Mouse (Mus musculus) ES-E14 (cell line): ENCODE measurements around the gene Gabrd. TPM values are rescaled to one million over a fixed set of nuclear protein-coding genes. Genes with fewer than 3 reads are reported as not detected.
A peak's percentile ranks its signal among the peaks of the same experiment; 100 is the strongest.

Experiments used
- DNase-seq: peaks from one replicate; pipeline ENCODE4 v3.0.0-alpha.2; 2013; ENCODE audit warnings: low read depth, low spot score
- H3K27ac ChIP-seq: 2 replicates; pipeline ENCODE4 v1.5.1; 2012; ENCODE audit warnings: low read depth, mild to moderate bottlenecking, low read length, moderate library complexity, mixed read lengths; ENCODE audit not compliant: poor library complexity, insufficient read depth, severe bottlenecking
- H3K36me3 ChIP-seq: 2 replicates; pipeline ENCODE4 v1.6.1; 2012; ENCODE audit warnings: mild to moderate bottlenecking, low read length, moderate library complexity, mixed read lengths; ENCODE audit not compliant: control insufficient read depth, poor library complexity, insufficient read depth, severe bottlenecking
- H3K4me1 ChIP-seq, 2 experiments: fragments of 150-350 bp in 1 of 2; sonication (generic) in 1 of 2; 2 replicates each; pipeline ENCODE4 v1.6.1; 2012; ENCODE audit warnings: low read length in 2 of 2, mild to moderate bottlenecking in 1 of 2, mixed read lengths in 1 of 2; ENCODE audit not compliant: control insufficient read depth in 2 of 2, insufficient read depth in 2 of 2, poor library complexity in 1 of 2
- H3K4me3 ChIP-seq, 2 experiments: fragments of 150-350 bp in 1 of 2; sonication (generic) in 1 of 2; 2 replicates each; pipeline ENCODE4 v1.5.1; 2012; ENCODE audit warnings: low read length in 2 of 2, low read depth in 1 of 2, mild to moderate bottlenecking in 1 of 2, mixed read lengths in 1 of 2; ENCODE audit not compliant: insufficient read depth in 1 of 2, poor library complexity in 1 of 2, severe bottlenecking in 1 of 2
- H3K9ac ChIP-seq: 2 replicates; pipeline ENCODE4 v1.6.1; 2012; ENCODE audit warnings: low read depth, mild to moderate bottlenecking, low read length, mixed read lengths; ENCODE audit not compliant: poor library complexity, insufficient read depth, severe bottlenecking
- H3K9me3 ChIP-seq: fragments of 150-350 bp; sonication (generic); 2 replicates; pipeline ENCODE4 v1.6.1; 2012; ENCODE audit warnings: low read depth, mild to moderate bottlenecking, low read length; ENCODE audit not compliant: control insufficient read depth, insufficient read depth
- CHD2 ChIP-seq: IDR thresholded peaks from 2 replicates; pipeline ENCODE4 v1.6.1; 2014; ENCODE audit warnings: mild to moderate bottlenecking, low read depth, low read length, inconsistent platforms
- HCFC1 ChIP-seq: IDR thresholded peaks from 2 replicates; pipeline ENCODE4 v1.6.1; 2012; ENCODE audit warnings: low read length, inconsistent platforms, borderline replicate concordance; ENCODE audit not compliant: insufficient read depth
- MAFK ChIP-seq: IDR thresholded peaks from 2 replicates; pipeline ENCODE4 v1.6.1; 2014; ENCODE audit warnings: mild to moderate bottlenecking, low read depth, low read length, inconsistent platforms; ENCODE audit not compliant: insufficient read depth
- ZC3H11A ChIP-seq: IDR thresholded peaks from 2 replicates; pipeline ENCODE4 v1.6.1; 2012; ENCODE audit warnings: low read depth, mild to moderate bottlenecking, inconsistent platforms, low read length, borderline replicate concordance
- ZNF384 ChIP-seq: IDR thresholded peaks from 2 replicates; pipeline ENCODE4 v1.6.1; 2012; ENCODE audit warnings: low read depth, low read length, inconsistent platforms
- in situ Hi-C, 2 experiments: fragments of 600-800 bp; cut with MboI; formaldehyde crosslinking; loops; one replicate each; pipeline ENCODE4 v1.15.1; 2025; ENCODE audit warnings: low sequenced_read_pairs in 2 of 2, inconsistent platforms in 1 of 2; ENCODE audit not compliant: unreplicated experiment in 2 of 2
- total RNA-seq: library from RNA; depleted of rRNA; stranded (reverse); fragments of 300-350 nt; gene quantifications from 2 replicates; pipeline ENCODE4 v1.2.3, GENCODE M21; 2012

Gene Gabrd
- total RNA-seq, 1 experiment = not detected

- H3K9me3 ChIP-seq = no peaks in the 10 kb centered on the region
- in situ Hi-C loops = no loop called here
- H3K36me3 ChIP-seq = no peaks in the 10 kb centered on the region; the same call in 1 of the 2 replicates
- no peak overlapping the region for H3K4me3 ChIP-seq
- H3K27ac ChIP-seq = no peak overlapping the region
- no peak for DNase-seq
- H3K4me1 ChIP-seq = peaks cover 0 to 3% of the 10 kb centered on the region in 2 experiments; a peak in 1 of 4 replicates
- TF ChIP-seq ZC3H11A (no peak), MAFK (no peak), HCFC1 (no peak), ZNF384 (no peak), CHD2 (no peak)
- H3K9ac ChIP-seq = no peak overlapping the region
These were observed 30.2 kb downstream of the Gabrd start for GRCm38 (mm10) chr4:155367739-155368138.

DNA sequence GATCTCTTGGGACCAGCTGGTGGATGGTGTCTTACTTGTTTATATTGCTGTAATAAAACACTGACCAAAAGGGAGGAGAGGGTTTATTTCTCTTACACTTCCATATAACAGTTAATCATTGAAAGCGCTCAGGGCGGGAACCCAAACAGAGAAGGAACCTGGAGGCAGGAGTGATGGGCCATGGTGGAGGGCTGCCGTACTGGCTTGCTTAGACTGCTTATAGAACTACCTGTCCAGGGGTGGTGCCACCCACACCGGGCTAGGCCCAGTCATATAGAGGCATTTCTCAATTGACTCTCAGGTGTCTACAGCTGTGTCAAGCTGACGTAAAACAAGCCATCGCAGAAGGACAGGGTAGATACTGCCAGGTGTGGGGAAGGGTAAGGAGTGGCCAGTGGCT is 31.1 kb downstream of the Gabrd start:
- Histone ChIP-seq H3K4me3 (no peak overlapping the region), H3K36me3 (no peaks in the 10 kb centered on the region; the same call in 1 of the 2 replicates), H3K9me3 (no peaks in the 10 kb centered on the region), H3K4me1 (peaks cover 0 to 3% of the 10 kb centered on the region in 2 experiments; a peak in 1 of 4 replicates), H3K27ac (no peak overlapping the region), H3K9ac (no peak overlapping the region)
- in situ Hi-C loops = no loop called here
- TF ChIP-seq ZC3H11A (no peak), CHD2 (no peak), MAFK (no peak), HCFC1 (no peak), ZNF384 (no peak)
- DNase-seq = no peak

DNA sequence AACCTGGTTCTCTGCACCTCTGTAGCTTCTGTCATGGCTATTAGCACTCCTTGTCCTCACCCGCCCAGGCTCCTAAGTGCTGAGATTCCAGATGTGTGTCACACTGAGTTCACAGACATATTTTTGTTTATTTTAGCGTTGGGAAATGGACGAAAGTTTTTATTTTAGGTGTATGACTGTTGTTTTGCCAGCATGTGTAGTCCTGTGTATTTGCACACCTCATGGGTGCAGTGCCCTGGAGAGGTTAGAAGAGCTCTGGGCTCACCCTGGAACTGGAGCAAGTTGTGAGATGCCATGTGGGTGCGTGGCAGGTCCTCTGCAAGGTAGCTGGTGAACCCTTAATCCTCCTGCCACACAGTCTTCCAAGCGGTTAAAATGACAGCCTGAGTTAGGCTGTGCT is 35.5 kb downstream of the Gabrd start:
- TF ChIP-seq ZC3H11A (no peak), ZNF384 (no peak), HCFC1 (no peak), CHD2 (no peak), MAFK (no peak)
- peak overlapping the region in 1 of 2 experiments; percentile 93; a peak in 1 of 4 replicates for H3K4me3 ChIP-seq
- no peaks in the 10 kb centered on the region for H3K9me3 ChIP-seq
- DNase-seq = no peak
- peaks cover 0 to 18% of the 10 kb centered on the region in 2 experiments; a peak in 2 of 4 replicates for H3K4me1 ChIP-seq
- in situ Hi-C loops = no loop called here
- H3K27ac ChIP-seq = no peak overlapping the region
- no peak overlapping the region for H3K9ac ChIP-seq
- H3K36me3 ChIP-seq = no peaks in the 10 kb centered on the region; the same call in 1 of the 2 replicates

- H3K36me3 ChIP-seq = peaks cover 4% of the 10 kb centered on the region; the same call in 1 of the 2 replicates
- TF ChIP-seq ZNF384 = no peak
- TF ChIP-seq ZC3H11A = no peak
- TF ChIP-seq MAFK = no peak
- TF ChIP-seq CHD2 = peak; percentile 88
- peak within 1 kb of the TSS; percentile 1; the same call in 1 of the 2 replicates for H3K27ac ChIP-seq
- in situ Hi-C loops = no loop called here
- DNase-seq = peak; percentile 91
- peak within 1 kb of the TSS; percentile 84 to 93 for H3K4me3 ChIP-seq
- peak within 1 kb of the TSS; percentile 77 for H3K9ac ChIP-seq
- H3K4me1 ChIP-seq = peaks cover 0 to 17% of the 10 kb centered on the region in 2 experiments; a peak in 2 of 4 replicates
- no peaks in the 10 kb centered on the region for H3K9me3 ChIP-seq
These were observed 36.6 kb downstream of the Gabrd start, which contains the start of gene Prkcz for GRCm38 (mm10) chr4:155361303-155361791. TSS of gene Prkcz (minus strand) at chr4:155361361.
